Mouse (Mus musculus) layer of hippocampus, adult 8-10 months (tissue): ENCODE data around the gene Rsg1. TPM values are rescaled to one million over a fixed set of nuclear protein-coding genes. Genes with fewer than 3 reads are reported as not detected.
A peak's percentile ranks its signal among the peaks of the same experiment; 100 is the strongest.

ENCODE experiments used
- DNase-seq, 2 experiments: peaks; one replicate each; pipeline ENCODE4 v3.0.0; 2022; ENCODE audit warnings: low spot score in 2 of 2
- total RNA-seq, 4 experiments: library from RNA; stranded (reverse); gene quantifications; 2 replicates each; pipeline ENCODE4 v1.2.4; 2022

The Rsg1 gene
- total RNA-seq, 4 experiments from 2014 or later, result 2.8 to 5.2 (median 3.4) TPM

GRCm38 (mm10) chr4:141246998-141247350, 33.2 kb downstream of the Rsg1 start:
- no peak for DNase-seq

- no peak for DNase-seq
These were observed 34.2 kb downstream of the Rsg1 start for GRCm38 (mm10) chr4:141247776-141248613.

DNA sequence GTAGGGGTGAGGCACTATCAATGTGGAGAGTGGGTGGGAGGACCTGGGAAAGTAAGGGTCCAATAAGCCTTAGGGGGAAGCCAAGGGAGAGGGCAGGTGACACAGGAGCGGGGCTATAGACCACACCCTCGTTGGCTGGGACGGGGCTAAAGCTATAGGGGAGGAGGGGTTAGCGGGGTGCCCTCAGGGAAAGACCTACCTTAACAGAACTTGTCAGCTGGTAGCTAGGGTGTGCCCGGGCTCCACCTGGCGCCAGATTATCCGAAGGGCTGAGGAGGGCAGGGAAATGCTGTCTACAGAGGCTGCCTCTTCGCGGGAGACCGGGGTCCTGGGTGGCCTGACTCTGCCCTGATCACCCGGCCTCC, 34.8 kb downstream of the Rsg1 start:
- DNase-seq, result no peak

DNA sequence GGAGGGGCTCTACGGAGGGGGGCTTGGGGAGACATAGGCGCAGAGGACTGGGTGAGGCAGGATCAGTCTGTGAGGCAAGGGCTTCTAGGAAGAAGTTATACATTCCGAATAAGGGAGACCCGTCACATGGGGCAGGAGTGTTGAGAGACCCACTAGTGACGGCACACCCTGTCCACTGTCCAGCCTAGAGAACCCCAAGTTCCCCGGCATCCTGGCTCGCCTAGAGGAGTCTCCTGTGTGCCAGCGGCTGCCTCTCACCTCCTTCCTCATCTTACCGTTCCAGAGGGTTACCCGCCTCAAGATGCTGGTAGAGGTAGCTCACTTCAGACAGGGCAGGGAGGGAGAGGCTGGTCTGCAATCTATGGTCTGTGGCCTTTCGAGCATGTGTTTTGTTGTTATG, 35.6 kb downstream of the Rsg1 start:
- DNase-seq, result no peak

- no peak for DNase-seq
These were observed 37.3 kb downstream of the Rsg1 start for GRCm38 (mm10) chr4:141251071-141251470.

DNA sequence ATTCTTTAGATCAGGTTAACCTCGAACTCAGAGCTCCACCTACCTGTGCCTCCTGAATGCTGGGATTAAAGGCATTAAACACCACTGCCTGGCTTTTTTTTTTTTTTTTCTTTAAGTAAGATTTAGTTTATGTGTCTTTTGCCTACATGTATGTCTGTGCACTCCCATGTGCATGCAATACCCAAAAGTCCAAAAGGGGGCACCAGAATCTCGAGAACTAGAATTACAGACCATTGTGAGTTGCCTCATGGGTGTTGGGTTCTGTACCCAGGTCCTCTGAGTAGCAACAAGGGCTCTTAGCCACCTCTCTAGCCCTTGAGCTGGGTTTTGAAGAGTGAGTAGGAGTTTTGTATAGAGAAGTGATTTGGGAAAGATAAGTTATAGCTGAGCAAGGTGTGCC, 38.9 kb downstream of the Rsg1 start:
- no peak for DNase-seq

DNA sequence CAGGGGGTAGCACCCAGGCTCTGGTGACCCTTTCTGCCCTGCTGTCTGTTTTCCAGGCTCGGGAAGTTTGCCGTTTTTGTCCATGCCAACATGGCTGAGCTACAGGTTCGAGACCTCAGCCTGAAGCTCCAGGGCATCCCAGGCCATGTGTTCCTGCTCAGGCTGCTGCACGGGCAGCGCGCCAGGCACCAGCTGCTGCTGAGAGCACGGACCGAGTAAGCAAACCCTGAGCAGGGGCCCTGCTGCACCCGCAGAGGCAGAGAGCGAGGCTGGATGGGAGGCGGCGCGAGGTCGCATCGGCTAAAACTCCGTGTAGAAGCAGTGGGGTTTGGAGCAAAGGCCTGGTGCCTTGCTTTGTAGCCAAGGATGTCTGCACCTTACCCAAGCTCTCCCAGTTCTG, 40.5 kb downstream of the Rsg1 start:
- no peak for DNase-seq

- DNase-seq, result no peak
These were observed 43.7 kb downstream of the Rsg1 start for GRCm38 (mm10) chr4:141257440-141257839.

DNA sequence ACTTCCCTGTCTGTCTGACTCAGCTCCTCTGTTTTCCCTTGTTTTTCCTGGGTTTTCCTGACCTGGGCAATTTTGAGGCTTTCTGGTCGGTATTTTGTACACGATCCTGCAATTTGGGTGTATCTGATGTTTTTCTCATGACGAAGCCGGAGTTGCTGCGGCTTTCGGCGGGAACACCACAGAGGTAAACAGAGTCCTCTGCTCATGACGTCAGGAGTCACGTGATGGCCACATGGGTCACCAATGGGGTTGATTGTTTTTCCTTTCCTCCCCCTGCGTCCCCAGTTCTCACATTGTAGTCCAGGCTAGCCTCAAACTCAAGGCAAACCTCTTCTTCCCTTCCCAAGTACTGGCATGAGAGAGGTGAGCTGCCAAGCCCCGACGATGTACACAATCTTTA, 45.7 kb downstream of the Rsg1 start:
- no peak for DNase-seq

- DNase-seq, result no peak
These were observed 46.4 kb downstream of the Rsg1 start for GRCm38 (mm10) chr4:141260007-141260723.

- DNase-seq, result no peak
These were observed 49.3 kb downstream of the Rsg1 start for GRCm38 (mm10) chr4:141262906-141263637.

- DNase-seq, result no peak
These were observed 52.4 kb downstream of the Rsg1 start for GRCm38 (mm10) chr4:141265979-141266637.

DNA sequence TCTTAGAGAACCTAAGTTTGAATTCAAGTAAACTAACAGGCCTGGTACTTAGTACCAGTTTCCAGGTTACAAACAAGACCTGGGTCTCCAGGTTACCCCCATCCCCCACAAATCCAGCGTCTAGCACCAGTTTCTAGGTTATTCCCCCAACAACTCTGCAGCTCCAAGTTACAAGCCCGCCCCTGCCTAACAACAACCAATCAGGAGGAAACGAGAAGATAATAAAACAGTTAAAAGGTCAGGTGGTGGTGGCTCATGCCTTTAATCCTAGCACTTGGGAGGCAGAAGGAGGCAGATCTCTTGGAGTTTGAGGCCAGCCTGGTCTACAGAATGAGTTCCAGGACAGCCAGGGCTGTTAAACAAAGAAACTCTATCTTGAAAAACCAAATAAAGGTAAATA, 53.5 kb downstream of the Rsg1 start:
- no peak for DNase-seq

DNA sequence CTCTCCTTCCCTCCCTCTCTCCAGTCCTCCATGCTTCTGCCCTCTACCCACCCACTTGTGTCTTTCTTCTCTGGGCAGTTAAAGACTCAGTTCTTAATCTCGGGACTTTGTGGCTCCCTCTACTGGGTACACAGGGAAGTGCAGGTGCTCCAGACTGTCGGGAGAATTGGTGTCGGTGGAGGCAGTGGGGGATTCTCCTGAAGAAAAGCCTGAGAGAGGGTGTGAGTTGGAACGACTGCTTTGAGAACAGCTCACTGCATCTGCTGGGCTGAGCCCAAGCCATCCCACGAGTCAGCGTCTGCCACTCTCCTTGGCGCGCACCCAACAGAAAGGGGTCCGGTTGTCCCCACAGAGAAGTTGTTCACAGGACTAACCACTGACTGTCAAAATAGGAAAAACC, 54.1 kb downstream of the Rsg1 start:
- DNase-seq, result peak in 1 of 2 experiments; percentile 48

DNA sequence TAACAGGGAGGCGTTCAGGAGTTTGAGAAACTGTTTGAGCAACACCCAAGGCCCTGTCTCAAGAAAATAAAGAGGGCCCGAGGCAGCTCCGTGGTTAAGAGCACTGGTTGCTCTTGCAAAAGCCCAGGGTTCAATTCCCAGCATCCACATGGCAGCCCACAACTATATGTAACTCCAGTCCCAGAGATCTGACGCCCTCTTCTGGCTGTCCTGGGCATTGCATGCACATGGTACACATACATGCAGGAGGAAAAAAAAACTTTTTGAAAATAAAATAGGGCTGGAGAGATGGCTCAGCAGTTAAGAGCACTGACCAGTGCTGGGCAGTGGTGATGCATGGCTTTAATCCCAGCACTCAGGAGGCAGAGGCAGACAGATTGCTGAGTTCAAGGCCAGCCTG, 54.6 kb downstream of the Rsg1 start:
- DNase-seq, result no peak

GRCm38 (mm10) chr4:141269080-141269479, 55.3 kb downstream of the Rsg1 start:
- DNase-seq, result no peak

- DNase-seq, result no peak
These were observed 56.6 kb downstream of the Rsg1 start for GRCm38 (mm10) chr4:141270201-141270940.

- no peak for DNase-seq
These were observed 57.5 kb downstream of the Rsg1 start for GRCm38 (mm10) chr4:141271228-141271627.

DNA sequence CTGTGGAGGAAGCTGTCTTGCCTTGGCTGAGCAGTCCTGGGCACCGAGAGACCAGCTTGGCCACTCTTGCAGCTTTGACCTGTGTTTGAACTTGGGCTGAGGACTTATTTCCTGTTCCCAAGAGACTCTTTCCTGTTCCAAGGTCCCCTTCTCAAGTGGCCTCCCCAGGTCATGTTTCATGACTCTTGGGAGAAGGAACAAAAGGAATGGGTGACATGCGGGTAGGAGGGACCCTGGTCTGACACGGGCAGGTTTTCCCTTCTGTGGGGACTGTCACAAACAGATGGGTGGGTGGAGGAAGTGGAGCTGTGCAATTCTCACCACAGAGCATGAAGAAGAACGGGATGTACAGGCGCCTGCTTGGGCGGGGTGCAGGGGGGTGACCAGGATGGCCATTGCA, 58.0 kb downstream of the Rsg1 start:
- DNase-seq, result no peak

- DNase-seq, result no peak
These were observed 59.1 kb downstream of the Rsg1 start for GRCm38 (mm10) chr4:141272878-141273277.

- peak; percentile 55 to 57 for DNase-seq
These were observed 59.5 kb downstream of the Rsg1 start for GRCm38 (mm10) chr4:141273296-141273695.
